Mouse (Mus musculus) forebrain, embryonic 15.5 days (tissue): ENCODE data around the gene Pld5. TPM values are rescaled to one million over a fixed set of nuclear protein-coding genes. Genes with fewer than 3 reads are reported as not detected.

Source experiments
- ATAC-seq: fragments of 200-750 bp; cut with Nextera tagmentation; replicated peaks from 2 replicates; pipeline ENCODE4 v1.8.0; 2017; ENCODE audit warnings: mild to moderate bottlenecking, moderate TSS enrichment, moderate library complexity
- H3K27ac ChIP-seq: fragments of 300-500 bp; sonication (generic); replicated peaks from 2 replicates; pipeline ENCODE4 v1.5.1; 2015; ENCODE audit warnings: mild to moderate bottlenecking, inconsistent platforms
- H3K27me3 ChIP-seq: fragments of 300-500 bp; sonication (generic); 2 replicates; pipeline ENCODE4 v1.6.1; 2015; ENCODE audit warnings: inconsistent platforms
- H3K36me3 ChIP-seq: fragments of 300-500 bp; sonication (generic); 2 replicates; pipeline ENCODE4 v1.6.1; 2015; ENCODE audit warnings: mild to moderate bottlenecking, inconsistent platforms
- H3K4me1 ChIP-seq: fragments of 300-500 bp; sonication (generic); 2 replicates; pipeline ENCODE4 v1.6.1; 2015; ENCODE audit warnings: inconsistent platforms
- H3K4me2 ChIP-seq: fragments of 300-500 bp; sonication (generic); replicated peaks from 2 replicates; pipeline ENCODE4 v1.6.1; 2015; ENCODE audit warnings: mild to moderate bottlenecking, inconsistent platforms
- H3K4me3 ChIP-seq: fragments of 300-500 bp; sonication (generic); 2 replicates; pipeline ENCODE4 v1.5.1; 2015; ENCODE audit warnings: mild to moderate bottlenecking, inconsistent platforms
- H3K9ac ChIP-seq: fragments of 300-500 bp; sonication (generic); replicated peaks from 2 replicates; pipeline ENCODE4 v1.6.1; 2015; ENCODE audit warnings: mild to moderate bottlenecking, inconsistent platforms
- H3K9me3 ChIP-seq: fragments of 300-500 bp; sonication (generic); 2 replicates; pipeline ENCODE4 v1.6.1; 2016; ENCODE audit warnings: inconsistent platforms
- WGBS: fragments of 180-500 bp; shearing (Covaris S2); methylation state at CpG from one replicate; pipeline ENCODE4 v1.1.7; 2015; ENCODE audit warnings: mixed read lengths; 5-methylcytosine and 5-hydroxymethylcytosine counted together
- polyA plus RNA-seq: library from polyadenylated mRNA; unstranded; fragments of >200 nt; fragmentation: Nextera tagmentation; extraction: Ambion mirVana; gene quantifications from 2 replicates; pipeline ENCODE4 v1.2.1, GENCODE M21; 2015

The Pld5 gene
- 1.2 and 1.3 TPM in 2 replicates for polyA plus RNA-seq

DNA sequence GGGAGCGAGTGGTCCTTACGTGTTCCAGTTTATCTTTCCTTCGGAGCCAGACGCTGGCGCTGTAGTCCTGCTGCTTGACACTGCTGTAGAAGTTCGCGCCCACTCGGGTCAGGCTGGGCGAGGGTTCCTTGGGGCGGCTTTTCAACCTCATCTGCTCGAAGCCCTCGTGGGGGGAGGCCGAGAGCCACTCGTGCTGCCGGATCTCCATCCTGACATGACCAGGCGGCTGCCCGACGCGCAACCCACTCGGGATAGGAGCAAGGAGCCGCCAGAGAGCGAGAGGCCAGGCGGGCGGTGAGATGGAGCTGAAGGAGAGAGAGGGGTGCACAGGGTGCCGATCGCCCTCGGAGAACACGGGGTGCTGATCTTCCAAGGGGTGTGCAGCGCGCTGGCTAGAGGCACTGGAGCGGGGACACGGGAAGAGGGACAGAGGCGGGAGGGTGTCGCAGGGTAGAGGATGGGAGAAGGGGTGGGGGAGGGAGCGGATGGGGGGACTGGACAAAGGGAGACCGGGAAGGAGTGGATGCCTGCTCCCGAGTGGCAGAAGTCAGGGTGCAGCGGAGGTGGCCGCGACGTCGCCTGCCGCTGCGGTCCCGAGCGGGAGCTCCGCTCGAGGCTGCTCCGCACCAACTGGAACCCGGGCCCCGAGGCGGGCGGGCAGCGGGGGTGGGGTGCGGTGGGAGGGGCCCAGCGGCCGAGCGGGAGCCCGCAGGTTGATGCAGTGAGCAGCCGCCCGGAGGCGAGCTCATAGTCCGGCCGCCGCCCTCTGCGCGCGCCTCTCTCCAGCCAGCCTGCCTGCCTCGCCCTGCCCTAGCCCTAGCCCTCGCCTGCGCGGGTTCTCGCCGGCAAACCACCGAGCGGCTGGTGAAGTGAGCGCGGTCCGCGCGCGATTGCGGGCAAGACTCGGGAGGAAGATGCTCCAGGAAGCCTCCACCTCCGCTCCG is at the start of gene Pld5:
Pld5 (minus strand) TSS at position 646 of the 944 bp plus-strand sequence.
- H3K36me3 ChIP-seq, result no peaks in the 10 kb centered on the region
- H3K4me3 ChIP-seq, result peak within 1 kb of the TSS; percentile 56
- under 1% methylated on average over 72 of the region's 86 CpGs for WGBS
- peak; percentile 93 for ATAC-seq
- no peak within 1 kb of the TSS for H3K27ac ChIP-seq
- no peaks in the 10 kb centered on the region for H3K9me3 ChIP-seq
- peak within 1 kb of the TSS; percentile 58 for H3K9ac ChIP-seq
- peak within 1 kb of the TSS; percentile 93 for H3K4me2 ChIP-seq
- peaks cover 12% of the 10 kb centered on the region for H3K4me1 ChIP-seq
- peaks cover 17% of the 10 kb centered on the region; the same call in 1 of the 2 replicates for H3K27me3 ChIP-seq

DNA sequence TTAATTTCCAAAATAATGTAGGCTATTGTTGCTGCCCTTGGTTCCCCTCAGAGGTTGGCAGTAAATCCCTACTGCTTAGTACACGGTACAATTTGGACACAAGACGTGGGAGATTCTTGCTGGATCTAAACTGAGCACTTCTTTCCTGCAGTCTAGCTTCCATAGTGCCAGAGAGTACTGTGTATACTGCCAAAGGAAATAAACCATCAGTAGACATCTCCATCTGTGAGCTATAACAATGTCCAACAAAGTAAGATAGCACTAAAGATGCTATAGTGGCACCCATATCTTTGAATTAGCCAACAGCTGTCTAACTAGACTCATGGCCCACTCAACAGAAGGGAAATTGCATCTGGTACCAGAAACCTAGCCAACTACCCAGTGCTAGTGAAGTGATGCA is 40.0 kb upstream of the Pld5 start:
- 61% methylated on average over 2 of the region's 2 CpGs for WGBS
- H3K27ac ChIP-seq, result no peak overlapping the region
- H3K9me3 ChIP-seq, result no peaks in the 10 kb centered on the region
- H3K27me3 ChIP-seq, result no peaks in the 10 kb centered on the region
- H3K4me2 ChIP-seq, result no peak overlapping the region
- H3K9ac ChIP-seq, result no peak overlapping the region
- ATAC-seq, result no peak
- no peaks in the 10 kb centered on the region for H3K4me1 ChIP-seq
- H3K36me3 ChIP-seq, result no peaks in the 10 kb centered on the region
- H3K4me3 ChIP-seq, result no peak overlapping the region

DNA sequence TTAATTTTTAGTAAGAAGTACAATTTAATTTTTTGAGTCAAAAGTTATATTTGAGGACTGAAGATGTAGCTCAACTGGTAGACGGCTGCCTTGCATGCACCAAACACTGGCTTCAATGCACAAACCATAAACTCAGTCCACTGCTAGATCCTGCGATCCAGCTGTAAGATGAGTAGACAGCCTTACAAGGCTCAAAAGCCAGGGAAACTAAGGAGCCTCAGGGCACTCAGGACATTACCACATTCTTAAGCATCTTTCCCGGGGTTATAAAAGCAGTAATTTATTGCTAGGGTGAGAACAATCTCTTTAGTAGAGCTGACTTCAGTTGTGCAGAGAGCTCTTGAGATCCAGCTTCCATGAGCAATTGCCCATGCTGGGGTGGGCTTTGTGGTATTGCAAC is 35.1 kb upstream of the Pld5 start:
- Histone ChIP-seq H3K4me2 (no peak overlapping the region), H3K4me1 (no peaks in the 10 kb centered on the region), H3K36me3 (no peaks in the 10 kb centered on the region), H3K4me3 (no peak overlapping the region), H3K9ac (no peak overlapping the region), H3K27ac (no peak overlapping the region), H3K9me3 (no peaks in the 10 kb centered on the region), H3K27me3 (no peaks in the 10 kb centered on the region)
- ATAC-seq, result no peak
- WGBS, result 88% methylated on average over 3 of the region's 3 CpGs

DNA sequence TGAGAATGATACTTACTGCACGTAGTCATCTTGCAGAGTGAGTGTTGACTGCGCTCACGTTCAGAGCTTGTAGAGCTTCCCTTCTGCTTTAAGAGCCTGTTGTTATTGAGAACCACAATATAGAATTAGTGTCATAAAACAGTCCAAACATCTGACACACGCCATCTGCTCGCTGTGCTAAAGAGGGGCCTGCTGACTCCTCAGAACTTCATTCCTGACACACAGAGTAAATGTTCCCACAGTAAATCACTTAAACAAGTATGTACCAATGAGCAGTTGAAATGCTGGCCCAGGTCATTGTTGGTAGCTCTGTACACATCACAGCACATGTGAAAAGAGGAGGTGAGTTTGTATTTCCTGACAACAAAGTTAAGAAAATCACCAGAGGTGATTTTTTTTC is 14.3 kb upstream of the Pld5 start:
- Histone ChIP-seq H3K27ac (no peak overlapping the region), H3K4me1 (no peaks in the 10 kb centered on the region), H3K9ac (no peak overlapping the region), H3K9me3 (no peaks in the 10 kb centered on the region), H3K4me2 (no peak overlapping the region), H3K36me3 (no peaks in the 10 kb centered on the region), H3K27me3 (no peaks in the 10 kb centered on the region), H3K4me3 (no peak overlapping the region)
- ATAC-seq, result no peak
- 78% methylated on average over 5 of the region's 5 CpGs for WGBS

DNA sequence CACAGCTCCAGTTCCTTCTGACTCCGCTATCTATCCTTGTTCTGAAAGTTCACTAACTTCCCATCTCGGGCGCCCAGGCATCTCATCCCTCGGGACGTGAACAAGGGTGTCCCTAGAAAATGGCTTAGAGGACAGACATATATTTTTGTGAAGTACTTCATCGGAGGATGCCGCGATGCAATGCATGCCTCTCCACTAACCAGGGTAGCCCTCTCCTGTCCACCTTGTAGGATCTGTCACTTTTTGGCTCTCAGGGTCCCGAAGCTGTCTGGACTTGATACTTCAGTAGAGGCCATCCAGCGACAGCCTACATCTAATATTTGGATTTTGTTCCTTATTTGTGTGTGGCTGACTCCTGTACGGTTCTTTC is 484 bp upstream of the Pld5 start:
- Histone ChIP-seq H3K4me3 (peak overlapping the region; percentile 56), H3K27me3 (peaks cover 17% of the 10 kb centered on the region; the same call in 1 of the 2 replicates), H3K36me3 (no peaks in the 10 kb centered on the region), H3K27ac (no peak overlapping the region), H3K4me2 (peak overlapping the region; percentile 93), H3K9ac (peak overlapping the region; percentile 58), H3K9me3 (no peaks in the 10 kb centered on the region), H3K4me1 (peaks cover 12% of the 10 kb centered on the region)
- 5% methylated on average over 11 of the region's 11 CpGs for WGBS
- peak; percentile 14; the same call in 1 of the 2 replicates for ATAC-seq

DNA sequence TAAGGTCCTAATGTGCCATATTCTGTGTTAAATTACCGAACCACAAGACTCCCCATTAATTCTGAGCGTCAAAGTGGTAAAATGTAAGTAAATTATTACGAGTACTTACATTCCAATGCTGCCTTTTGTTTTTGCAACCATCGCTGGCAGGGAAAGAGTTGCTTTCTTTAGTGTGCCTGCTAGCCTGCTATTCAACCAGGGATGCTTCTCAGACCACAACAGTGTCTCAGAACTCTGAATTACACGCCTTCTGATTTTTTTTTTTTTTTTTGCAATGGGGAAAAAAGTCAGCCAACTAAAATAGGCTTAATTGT is 26.4 kb downstream of the Pld5 start:
- H3K4me2 ChIP-seq, result no peak overlapping the region
- ATAC-seq, result no peak
- H3K9ac ChIP-seq, result no peak overlapping the region
- no peak overlapping the region for H3K27ac ChIP-seq
- no peaks in the 10 kb centered on the region for H3K36me3 ChIP-seq
- no peak overlapping the region for H3K4me3 ChIP-seq
- H3K9me3 ChIP-seq, result no peaks in the 10 kb centered on the region
- 27% methylated on average over 5 of the region's 5 CpGs for WGBS
- H3K27me3 ChIP-seq, result no peaks in the 10 kb centered on the region
- peaks cover 11% of the 10 kb centered on the region; the same call in 1 of the 2 replicates for H3K4me1 ChIP-seq

DNA sequence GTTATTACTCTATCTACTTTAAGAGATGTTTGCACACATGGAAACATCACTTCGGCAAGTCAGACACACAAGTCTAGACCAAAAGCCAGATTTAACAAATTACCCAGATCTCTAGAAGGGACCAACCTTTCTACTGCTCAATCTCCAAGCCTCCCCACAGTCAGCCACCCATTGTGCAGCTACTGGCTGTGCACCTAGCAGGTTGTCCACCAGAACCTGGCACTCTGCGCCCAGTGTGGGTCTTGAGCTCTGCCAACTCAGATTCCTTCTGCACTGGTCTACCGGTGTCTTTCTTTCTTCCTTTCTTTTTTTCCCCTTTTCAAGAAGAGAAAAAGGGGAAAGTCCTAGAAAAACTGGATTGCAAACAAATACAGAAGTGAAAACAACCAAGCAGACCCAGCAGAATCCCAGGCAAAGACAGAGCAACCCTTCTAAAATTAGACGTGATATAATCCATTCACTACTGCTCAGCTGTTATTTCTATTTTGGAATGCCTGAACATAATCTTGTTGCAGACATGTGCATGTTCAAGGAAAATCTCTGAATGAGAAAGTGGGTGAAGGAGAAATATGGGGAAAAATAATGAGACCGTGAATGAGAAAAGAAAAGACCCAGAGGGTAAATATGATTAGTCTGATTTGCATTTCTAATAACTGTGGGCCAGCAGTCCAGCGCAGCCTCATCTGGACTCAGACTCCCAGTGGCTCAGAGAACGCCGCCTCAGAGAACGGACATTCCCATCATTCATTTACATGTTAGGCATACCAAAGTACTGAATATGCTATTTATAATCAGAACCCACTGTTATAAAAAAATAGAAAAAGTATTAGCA is 27.0 kb downstream of the Pld5 start:
- H3K9me3 ChIP-seq, result no peaks in the 10 kb centered on the region
- peaks cover 11% of the 10 kb centered on the region; the same call in 1 of the 2 replicates for H3K4me1 ChIP-seq
- no peak overlapping the region for H3K4me3 ChIP-seq
- H3K27ac ChIP-seq, result no peak overlapping the region
- WGBS, result 62% methylated on average over 9 of the region's 9 CpGs
- no peak overlapping the region for H3K4me2 ChIP-seq
- no peaks in the 10 kb centered on the region for H3K36me3 ChIP-seq
- H3K27me3 ChIP-seq, result no peaks in the 10 kb centered on the region
- H3K9ac ChIP-seq, result no peak overlapping the region
- ATAC-seq, result no peak

DNA sequence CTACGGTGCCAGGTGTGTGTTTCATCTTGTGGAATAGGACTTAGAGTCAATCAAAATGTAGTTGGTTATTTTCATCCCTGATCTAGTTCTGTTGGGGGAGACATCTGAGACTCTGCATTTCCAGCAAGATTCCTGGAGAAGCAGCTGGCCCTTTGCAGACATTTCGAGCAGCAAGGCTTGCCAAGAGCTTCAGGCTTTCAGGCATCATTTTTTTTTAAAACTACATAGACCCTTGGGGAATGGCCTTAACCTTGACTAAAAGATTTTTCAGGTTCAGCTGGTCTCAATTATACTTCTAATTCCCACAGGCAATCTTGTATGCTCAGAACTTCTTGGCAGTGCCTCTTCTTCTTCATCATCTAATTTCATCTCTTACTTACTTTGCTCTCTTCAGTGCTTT is 35.9 kb downstream of the Pld5 start:
- WGBS, result 88% methylated on average over 2 of the region's 2 CpGs
- no peak overlapping the region for H3K27ac ChIP-seq

DNA sequence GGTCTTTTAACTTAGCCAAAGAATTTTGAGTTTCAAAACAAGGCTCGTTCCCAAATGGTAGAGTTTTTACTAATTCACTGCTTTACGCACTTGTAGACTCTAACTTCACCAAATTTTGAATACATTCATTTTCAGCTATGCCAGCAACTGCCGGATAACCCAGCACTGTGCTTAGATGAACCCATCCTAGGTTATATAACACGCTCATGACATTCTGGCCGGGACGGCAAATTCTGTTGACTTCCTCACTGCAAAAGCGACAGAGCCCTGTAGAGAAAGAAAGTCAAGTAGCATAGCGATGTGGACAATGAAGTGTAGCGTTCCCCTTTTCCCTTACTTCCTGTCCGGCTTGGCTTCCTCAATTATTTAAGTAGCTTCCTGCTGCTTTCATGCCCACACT is 51.3 kb downstream of the Pld5 start:
- no peaks in the 10 kb centered on the region for H3K27me3 ChIP-seq
- 83% methylated on average over 10 of the region's 10 CpGs for WGBS
- no peak overlapping the region for H3K4me2 ChIP-seq
- ATAC-seq, result no peak
- no peaks in the 10 kb centered on the region for H3K9me3 ChIP-seq
- no peak overlapping the region for H3K9ac ChIP-seq
- H3K36me3 ChIP-seq, result no peaks in the 10 kb centered on the region
- H3K4me3 ChIP-seq, result no peak overlapping the region
- H3K27ac ChIP-seq, result no peak overlapping the region
- no peaks in the 10 kb centered on the region for H3K4me1 ChIP-seq

More for the DNA sequence above, 35.9 kb downstream of the Pld5 start:
- Histone ChIP-seq H3K4me1 (no peaks in the 10 kb centered on the region), H3K4me3 (no peak overlapping the region), H3K27me3 (no peaks in the 10 kb centered on the region), H3K4me2 (no peak overlapping the region), H3K9me3 (no peaks in the 10 kb centered on the region), H3K9ac (no peak overlapping the region), H3K36me3 (no peaks in the 10 kb centered on the region)
- no peak for ATAC-seq

DNA sequence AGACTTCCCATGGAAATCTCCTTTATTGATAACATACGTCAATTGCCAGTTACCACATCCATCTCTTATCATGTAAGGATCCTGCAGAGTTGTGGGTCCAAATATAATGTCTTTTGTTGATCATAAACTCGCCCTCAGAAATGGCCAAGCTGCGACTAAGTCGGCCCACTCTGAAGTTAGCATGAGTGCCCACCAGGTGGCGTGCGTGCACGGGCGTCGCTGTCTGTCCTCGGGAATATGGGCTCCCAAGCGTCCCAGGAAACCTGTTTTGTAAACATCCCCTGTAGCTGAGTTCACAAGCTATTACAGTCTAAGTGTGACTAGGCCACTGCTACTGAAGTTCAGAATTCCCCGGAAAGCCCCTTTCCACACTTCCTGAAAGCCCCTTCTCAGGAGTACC is 51.9 kb downstream of the Pld5 start:
- Histone ChIP-seq H3K27me3 (no peaks in the 10 kb centered on the region), H3K9me3 (no peaks in the 10 kb centered on the region), H3K4me2 (no peak overlapping the region), H3K27ac (no peak overlapping the region), H3K4me1 (no peaks in the 10 kb centered on the region), H3K9ac (no peak overlapping the region), H3K4me3 (no peak overlapping the region), H3K36me3 (no peaks in the 10 kb centered on the region)
- WGBS, result 7% methylated on average over 12 of the region's 12 CpGs
- ATAC-seq, result peak; percentile 81

DNA sequence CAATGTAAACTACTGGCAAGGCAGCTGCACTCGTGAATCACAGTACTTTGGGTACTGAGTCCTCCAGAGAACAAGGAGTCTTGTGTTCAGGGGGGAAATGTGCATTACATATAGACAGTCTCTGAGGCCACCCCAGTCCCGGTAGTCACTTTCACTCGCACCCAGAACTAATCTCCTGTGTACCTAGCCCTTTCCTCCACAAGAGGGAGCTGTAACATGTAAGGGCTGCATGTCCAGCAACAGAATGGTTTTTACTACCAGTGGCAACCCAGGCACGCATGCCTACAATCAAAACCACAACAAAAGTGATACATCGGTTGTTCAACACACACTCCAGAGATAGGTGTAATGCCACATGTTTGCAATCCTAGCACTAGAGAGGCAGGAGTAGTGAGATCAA is 56.9 kb downstream of the Pld5 start:
- no peaks in the 10 kb centered on the region for H3K36me3 ChIP-seq
- H3K4me1 ChIP-seq, result peaks cover 7% of the 10 kb centered on the region
- no peak overlapping the region for H3K27ac ChIP-seq
- H3K9me3 ChIP-seq, result no peaks in the 10 kb centered on the region
- no peak for ATAC-seq
- no peak overlapping the region for H3K4me3 ChIP-seq
- no peak overlapping the region for H3K9ac ChIP-seq
- H3K4me2 ChIP-seq, result no peak overlapping the region
- 93% methylated on average over 5 of the region's 5 CpGs for WGBS
- no peaks in the 10 kb centered on the region for H3K27me3 ChIP-seq

DNA sequence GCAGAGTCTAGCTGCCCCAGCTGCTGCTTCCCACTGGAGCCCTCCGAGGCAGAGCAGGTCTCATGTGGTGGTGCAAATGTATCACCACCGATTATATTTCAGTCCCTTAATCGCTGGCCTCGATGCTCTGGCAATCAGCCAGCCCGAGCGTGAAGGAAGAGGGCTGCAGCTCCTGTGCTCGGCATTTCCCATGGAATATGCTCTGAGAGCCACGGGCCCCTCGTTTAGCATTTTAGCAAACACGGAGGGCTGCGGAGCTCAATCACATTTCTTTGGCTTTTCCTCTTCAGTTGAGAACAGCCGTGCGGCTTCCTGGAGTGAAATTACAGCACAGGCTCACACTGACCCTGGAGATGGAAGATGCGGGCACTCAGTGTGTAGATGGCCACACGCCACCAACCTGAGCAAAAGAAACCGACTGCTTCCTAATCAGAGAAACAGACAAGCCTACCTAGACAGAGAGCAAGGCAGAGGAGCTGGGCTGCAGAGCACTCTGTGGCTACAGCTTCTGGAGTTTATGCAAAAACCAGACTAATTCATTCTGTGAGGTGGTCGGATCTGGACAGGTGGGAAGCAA is 61.4 kb downstream of the Pld5 start:
- Histone ChIP-seq H3K9ac (0 out of 2 replicates have a peak overlapping the region, but pooled peaks have one; percentile 12), H3K27ac (no peak overlapping the region), H3K9me3 (no peaks in the 10 kb centered on the region), H3K36me3 (no peaks in the 10 kb centered on the region), H3K4me2 (peak overlapping the region; percentile 42), H3K27me3 (no peaks in the 10 kb centered on the region), H3K4me3 (peak overlapping the region; percentile 17), H3K4me1 (peaks cover 9% of the 10 kb centered on the region)
- ATAC-seq, result peak; percentile 74
- WGBS, result 19% methylated on average over 17 of the region's 17 CpGs
